In the genomic region with DNA sequence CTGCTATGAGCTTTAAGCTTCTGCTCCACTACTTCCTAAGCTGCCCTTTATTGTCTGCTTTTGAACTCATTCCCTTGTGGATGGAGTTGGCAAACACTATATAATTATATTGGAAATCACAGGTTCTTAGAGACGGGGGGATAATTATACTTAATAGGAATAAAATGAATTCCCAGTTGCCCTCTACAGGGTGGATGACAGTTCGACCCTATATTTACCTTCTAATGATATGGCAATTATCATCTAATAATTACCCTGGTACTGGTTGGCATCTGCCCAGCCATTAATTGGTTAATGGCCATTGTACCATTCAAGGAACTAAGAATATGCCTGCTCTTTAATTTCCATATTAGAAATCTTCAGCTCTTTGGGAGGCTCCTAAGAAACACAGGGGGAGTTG, we compare ENCODE assay signal across 25 mouse cellular contexts.
DNase-seq lines count a peak whose midpoint lies in the region; ATAC-seq lines count a peak whose summit lies in the region.
"Had no signal": no experiment of that assay in that cellular context is flagged by ENCODE, and none has a peak within 500 bp of the region (broad histone marks: within the 10 kb centered on the region; RNA-seq: fewer than 3 reads in every experiment).

No protein-coding gene starts in this region.

- H3K27me3 ChIP-seq in embryonic facial prominence, embryonic 14.5 days (replicated peaks; ENCODE audit: control insufficient read depth, insufficient read depth, low read length): no peaks in the 10 kb centered on the region
- no peaks in the 10 kb centered on the region for H3K27me3 ChIP-seq in embryonic facial prominence, embryonic 10.5 days (replicated peaks; ENCODE audit: low read depth, poor library complexity, severe bottlenecking)
- H3K27me3 ChIP-seq in forebrain, embryonic 16.5 days (replicated peaks; ENCODE audit: control insufficient read depth, insufficient read depth, low read length): no peaks in the 10 kb centered on the region
- H3K27me3 ChIP-seq in forebrain, embryonic 15.5 days: no peaks in the 10 kb centered on the region
- H3K27me3 ChIP-seq in midbrain, embryonic 11.5 days (ENCODE audit: control insufficient read depth, insufficient read depth, low read length): no peaks in the 10 kb centered on the region
- H3K27me3 ChIP-seq in midbrain, embryonic 13.5 days: no peaks in the 10 kb centered on the region
- H3K27me3 ChIP-seq: embryonic facial prominence, embryonic 12.5 days; embryonic facial prominence, embryonic 15.5 days had no signal

- WGBS in embryonic facial prominence, embryonic 14.5 days: 70% methylated on average over 2 of the region's 2 CpGs
- 70% methylated on average over 2 of the region's 2 CpGs for WGBS in embryonic facial prominence, embryonic 10.5 days
- WGBS in forebrain, embryonic 16.5 days: 18% methylated on average over 2 of the region's 2 CpGs
- WGBS in forebrain, embryonic 15.5 days: 21% methylated on average over 2 of the region's 2 CpGs
- 85% methylated on average over 2 of the region's 2 CpGs for WGBS in midbrain, embryonic 11.5 days
- 72% methylated on average over 2 of the region's 2 CpGs for WGBS in midbrain, embryonic 13.5 days

- no peak overlapping the region for H3K27ac ChIP-seq in embryonic facial prominence, embryonic 14.5 days (replicated peaks; ENCODE audit: low read depth, low read length)
- no peak overlapping the region for H3K27ac ChIP-seq in embryonic facial prominence, embryonic 10.5 days (replicated peaks)
- H3K27ac ChIP-seq in forebrain, embryonic 16.5 days (ENCODE audit: low read length): no peak overlapping the region
- H3K27ac ChIP-seq in forebrain, embryonic 15.5 days (replicated peaks): no peak overlapping the region
- no peak overlapping the region for H3K27ac ChIP-seq in midbrain, embryonic 11.5 days (ENCODE audit: low read depth, low read length)
- no peak overlapping the region for H3K27ac ChIP-seq in midbrain, embryonic 13.5 days
- H3K27ac ChIP-seq: embryonic facial prominence, embryonic 12.5 days; embryonic facial prominence, embryonic 15.5 days; forebrain, embryonic 10.5 days had no signal

- no peak overlapping the region for H3K9ac ChIP-seq in embryonic facial prominence, embryonic 14.5 days (ENCODE audit: low read depth, low read length)
- no peak overlapping the region for H3K9ac ChIP-seq in forebrain, embryonic 16.5 days (replicated peaks; ENCODE audit: low read depth, low read length)
- H3K9ac ChIP-seq in forebrain, embryonic 15.5 days (replicated peaks): no peak overlapping the region
- H3K9ac ChIP-seq in midbrain, embryonic 11.5 days (ENCODE audit: low read length): no peak overlapping the region
- H3K9ac ChIP-seq in midbrain, embryonic 13.5 days (replicated peaks): no peak overlapping the region
- H3K9ac ChIP-seq: embryonic facial prominence, embryonic 12.5 days; embryonic facial prominence, embryonic 15.5 days had no signal

- ATAC-seq in embryonic facial prominence, embryonic 14.5 days (ENCODE audit: low read depth): peak; percentile 26; the same call in 1 of the 2 replicates
- ATAC-seq in forebrain, embryonic 16.5 days: peak; percentile 50; the same call in 1 of the 2 replicates
- ATAC-seq in forebrain, embryonic 15.5 days (replicated peaks): no peak
- ATAC-seq in midbrain, embryonic 11.5 days (ENCODE audit: low FRiP score): no peak
- no peak for ATAC-seq in midbrain, embryonic 13.5 days
- ATAC-seq: activated CD4-positive, CD25-positive, alpha-beta regulatory T cell, adult 4 months; CD4-positive, CD25-positive, alpha-beta regulatory T cell, adult 4 months; Patski had no signal

- no peaks in the 10 kb centered on the region for H3K36me3 ChIP-seq in embryonic facial prominence, embryonic 14.5 days (ENCODE audit: control insufficient read depth, insufficient read depth, low read length)
- H3K36me3 ChIP-seq in embryonic facial prominence, embryonic 10.5 days (replicated peaks): no peaks in the 10 kb centered on the region
- H3K36me3 ChIP-seq in forebrain, embryonic 16.5 days (ENCODE audit: control insufficient read depth, insufficient read depth): no peaks in the 10 kb centered on the region
- H3K36me3 ChIP-seq in forebrain, embryonic 15.5 days: no peaks in the 10 kb centered on the region
- no peaks in the 10 kb centered on the region for H3K36me3 ChIP-seq in midbrain, embryonic 11.5 days (ENCODE audit: control insufficient read depth, insufficient read depth, low read length)
- no peaks in the 10 kb centered on the region for H3K36me3 ChIP-seq in midbrain, embryonic 13.5 days
- H3K36me3 ChIP-seq: embryonic facial prominence, embryonic 12.5 days; embryonic facial prominence, embryonic 15.5 days; forebrain, embryonic 10.5 days; G1E had no signal

- no peak overlapping the region for H3K4me3 ChIP-seq in embryonic facial prominence, embryonic 14.5 days (ENCODE audit: low read depth, low read length)
- H3K4me3 ChIP-seq in embryonic facial prominence, embryonic 10.5 days: no peak overlapping the region
- H3K4me3 ChIP-seq in forebrain, embryonic 16.5 days (replicated peaks; ENCODE audit: low read length): no peak overlapping the region
- no peak overlapping the region for H3K4me3 ChIP-seq in forebrain, embryonic 15.5 days
- H3K4me3 ChIP-seq in midbrain, embryonic 11.5 days (ENCODE audit: low read depth, low read length): no peak overlapping the region
- H3K4me3 ChIP-seq in midbrain, embryonic 13.5 days (replicated peaks): no peak overlapping the region
- H3K4me3 ChIP-seq: embryonic facial prominence, embryonic 12.5 days; embryonic facial prominence, embryonic 15.5 days; erythroblast, embryonic 14.5 days; forebrain, embryonic 10.5 days had no signal

- no peak for DNase-seq in embryonic facial prominence, embryonic 14.5 days (ENCODE audit: low spot score)
- DNase-seq in embryonic facial prominence, embryonic 10.5 days (ENCODE audit: low spot score): no peak
- peak; percentile 21 for DNase-seq in midbrain, embryonic 11.5 days (ENCODE audit: low spot score, missing footprints)
- DNase-seq: adrenal gland, adult 8-10 months; adrenal gland, postnatal 14 days; adrenal gland, postnatal 36 days; B cell, adult 2 months; cerebellum, adult 11 months; cerebellum, adult 18-20 months; cerebellum, adult 8-10 months; cerebellum, adult 9-11 months; cerebellum, postnatal 14 days; cerebellum, postnatal 36 days; embryo, embryonic 11 days had no signal

- no peak overlapping the region for H3K4me2 ChIP-seq in embryonic facial prominence, embryonic 14.5 days (ENCODE audit: low read depth, low read length)
- H3K4me2 ChIP-seq in forebrain, embryonic 16.5 days (ENCODE audit: low read length): no peak overlapping the region
- H3K4me2 ChIP-seq in forebrain, embryonic 15.5 days (replicated peaks): no peak overlapping the region
- no peak overlapping the region for H3K4me2 ChIP-seq in midbrain, embryonic 11.5 days
- no peak overlapping the region for H3K4me2 ChIP-seq in midbrain, embryonic 13.5 days (replicated peaks)
- H3K4me2 ChIP-seq: embryonic facial prominence, embryonic 12.5 days; embryonic facial prominence, embryonic 15.5 days had no signal

- peaks cover 4% of the 10 kb centered on the region; the same call in 1 of the 2 replicates for H3K4me1 ChIP-seq in embryonic facial prominence, embryonic 14.5 days (ENCODE audit: control insufficient read depth, insufficient read depth, low read length)
- H3K4me1 ChIP-seq in embryonic facial prominence, embryonic 10.5 days: no peaks in the 10 kb centered on the region
- no peaks in the 10 kb centered on the region for H3K4me1 ChIP-seq in forebrain, embryonic 16.5 days (replicated peaks; ENCODE audit: control insufficient read depth, insufficient read depth, low read length)
- H3K4me1 ChIP-seq in forebrain, embryonic 15.5 days: no peaks in the 10 kb centered on the region
- no peaks in the 10 kb centered on the region for H3K4me1 ChIP-seq in midbrain, embryonic 11.5 days (ENCODE audit: control insufficient read depth, insufficient read depth, low read length)
- no peaks in the 10 kb centered on the region for H3K4me1 ChIP-seq in midbrain, embryonic 13.5 days (replicated peaks)
- H3K4me1 ChIP-seq: embryonic facial prominence, embryonic 12.5 days; embryonic facial prominence, embryonic 15.5 days had no signal

- H3K9me3 ChIP-seq in embryonic facial prominence, embryonic 14.5 days (ENCODE audit: control insufficient read depth, low read length): no peaks in the 10 kb centered on the region
- no peaks in the 10 kb centered on the region for H3K9me3 ChIP-seq in embryonic facial prominence, embryonic 10.5 days
- no peaks in the 10 kb centered on the region for H3K9me3 ChIP-seq in forebrain, embryonic 16.5 days (ENCODE audit: control insufficient read depth, low read length)
- H3K9me3 ChIP-seq in forebrain, embryonic 15.5 days: no peaks in the 10 kb centered on the region
- H3K9me3 ChIP-seq in midbrain, embryonic 11.5 days (ENCODE audit: control insufficient read depth, low read length): no peaks in the 10 kb centered on the region
- H3K9me3 ChIP-seq in midbrain, embryonic 13.5 days: no peaks in the 10 kb centered on the region
- H3K9me3 ChIP-seq: embryonic facial prominence, embryonic 12.5 days; embryonic facial prominence, embryonic 15.5 days; forebrain, embryonic 10.5 days had no signal

Comparison
In these comparisons a context has a peak if more than half of its experiments do, and no peak if none do; other contexts are left out.
1. ATAC-seq: peak in embryonic facial prominence, embryonic 14.5 days (single experiment) and forebrain, embryonic 16.5 days (single experiment); none in forebrain, embryonic 15.5 days (single experiment), midbrain, embryonic 11.5 days (single experiment) and midbrain, embryonic 13.5 days (single experiment).